Mouse (Mus musculus) hindbrain, embryonic 12.5 days (tissue): Measurements from ENCODE around the gene Tbl3. TPM values are rescaled to one million over a fixed set of nuclear protein-coding genes. Genes with fewer than 3 reads are reported as not detected.
"Not testable (repeated sequence)": the region's sequence is repeated elsewhere in the genome, so short reads cannot be mapped to it uniquely, and the experiment has no call there.

Source experiments
- ATAC-seq: fragments of 200-750 bp; cut with Nextera tagmentation; 2 replicates; pipeline ENCODE4 v1.8.0; 2017; ENCODE audit warnings: moderate TSS enrichment; ENCODE audit not compliant: low FRiP score
- H3K27ac ChIP-seq: fragments of 300-500 bp; sonication (generic); 2 replicates; pipeline ENCODE4 v1.5.1; 2016; ENCODE audit warnings: mild to moderate bottlenecking
- H3K27me3 ChIP-seq: fragments of 300-500 bp; sonication (generic); 2 replicates; pipeline ENCODE4 v1.6.1; 2016; ENCODE audit warnings: mild to moderate bottlenecking
- H3K36me3 ChIP-seq: fragments of 300-500 bp; sonication (generic); 2 replicates; pipeline ENCODE4 v1.6.1; 2016; ENCODE audit warnings: mild to moderate bottlenecking
- H3K4me1 ChIP-seq: fragments of 300-500 bp; sonication (generic); 2 replicates; pipeline ENCODE4 v1.6.1; 2016
- H3K4me2 ChIP-seq: fragments of 300-500 bp; sonication (generic); replicated peaks from 2 replicates; pipeline ENCODE4 v1.6.1; 2016; ENCODE audit warnings: mild to moderate bottlenecking
- H3K4me3 ChIP-seq: fragments of 300-500 bp; sonication (generic); 2 replicates; pipeline ENCODE4 v1.5.1; 2016; ENCODE audit warnings: mild to moderate bottlenecking
- H3K9ac ChIP-seq: fragments of 300-500 bp; sonication (generic); 2 replicates; pipeline ENCODE4 v1.6.1; 2016; ENCODE audit warnings: mild to moderate bottlenecking, moderate library complexity
- H3K9me3 ChIP-seq: fragments of 300-500 bp; sonication (generic); replicated peaks from 2 replicates; pipeline ENCODE4 v1.6.1; 2016; ENCODE audit warnings: mild to moderate bottlenecking
- WGBS: fragments of 180-500 bp; shearing (Covaris S2); methylation state at CpG from one replicate; pipeline ENCODE4 v1.1.7; 2016; 5-methylcytosine and 5-hydroxymethylcytosine counted together
- polyA plus RNA-seq: library from polyadenylated mRNA; unstranded; fragments of >200 nt; fragmentation: Nextera tagmentation; extraction: Ambion mirVana; gene quantifications from 2 replicates; pipeline ENCODE4 v1.2.1, GENCODE M21; 2016

Gene Tbl3
- polyA plus RNA-seq, 1 experiment from 2014 or later = 76.9 TPM

DNA sequence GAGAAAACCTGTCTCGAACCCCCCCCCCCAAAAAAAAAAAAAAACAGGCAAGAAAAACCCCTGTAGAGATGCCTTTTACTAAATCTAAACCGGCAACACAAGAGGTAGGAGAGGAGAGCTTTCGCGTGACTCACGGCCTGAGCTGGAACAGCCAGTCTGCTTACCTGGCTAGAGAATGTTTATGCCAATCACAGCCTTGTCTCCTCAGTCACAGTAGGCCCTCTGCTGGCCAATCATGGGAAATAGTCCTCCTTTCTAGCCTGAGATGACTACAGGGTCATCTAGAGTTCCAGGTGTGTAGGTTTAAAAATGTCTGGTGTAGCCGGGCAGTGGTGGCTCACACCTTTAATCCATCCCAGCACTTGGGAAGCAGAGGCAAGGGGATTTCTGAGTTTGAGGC lies 40.0 kb downstream of the Tbl3 start:
- Histone ChIP-seq H3K27ac (no peak overlapping the region), H3K9me3 (no peaks in the 10 kb centered on the region), H3K9ac (no peak overlapping the region), H3K27me3 (no peaks in the 10 kb centered on the region), H3K4me3 (no peak overlapping the region), H3K4me2 (no peak overlapping the region), H3K4me1 (peaks cover 29% of the 10 kb centered on the region), H3K36me3 (no peaks in the 10 kb centered on the region)
- no peak for ATAC-seq
- 33% methylated on average over 6 of the region's 6 CpGs for WGBS

DNA sequence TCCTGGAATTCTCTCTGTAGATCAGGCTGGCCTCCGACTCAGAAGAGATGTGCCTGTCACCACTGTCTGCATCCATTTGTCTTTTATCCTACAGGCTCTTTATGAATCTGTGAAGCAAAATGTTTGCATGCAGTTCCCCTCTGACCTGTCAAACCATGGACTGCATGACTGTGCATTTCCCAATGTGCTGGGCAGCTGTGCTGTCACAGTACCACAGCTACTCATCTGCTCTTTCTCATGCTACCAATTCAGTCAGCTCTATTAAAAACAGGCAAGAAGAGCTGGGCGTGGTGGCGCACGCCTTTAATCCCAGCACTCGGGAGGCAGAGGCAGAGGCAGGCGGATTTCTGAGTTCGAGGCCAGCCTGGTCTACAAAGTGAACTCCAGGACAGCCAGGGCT lies 40.4 kb downstream of the Tbl3 start:
- not testable (repeated sequence) for H3K36me3 ChIP-seq, H3K27me3 ChIP-seq, ATAC-seq, H3K9ac ChIP-seq, H3K4me2 ChIP-seq, H3K27ac ChIP-seq, H3K4me3 ChIP-seq, H3K9me3 ChIP-seq
- WGBS = 70% methylated on average over 7 of the region's 7 CpGs
- H3K4me1 ChIP-seq = peaks cover 25% of the 10 kb centered on the region

DNA sequence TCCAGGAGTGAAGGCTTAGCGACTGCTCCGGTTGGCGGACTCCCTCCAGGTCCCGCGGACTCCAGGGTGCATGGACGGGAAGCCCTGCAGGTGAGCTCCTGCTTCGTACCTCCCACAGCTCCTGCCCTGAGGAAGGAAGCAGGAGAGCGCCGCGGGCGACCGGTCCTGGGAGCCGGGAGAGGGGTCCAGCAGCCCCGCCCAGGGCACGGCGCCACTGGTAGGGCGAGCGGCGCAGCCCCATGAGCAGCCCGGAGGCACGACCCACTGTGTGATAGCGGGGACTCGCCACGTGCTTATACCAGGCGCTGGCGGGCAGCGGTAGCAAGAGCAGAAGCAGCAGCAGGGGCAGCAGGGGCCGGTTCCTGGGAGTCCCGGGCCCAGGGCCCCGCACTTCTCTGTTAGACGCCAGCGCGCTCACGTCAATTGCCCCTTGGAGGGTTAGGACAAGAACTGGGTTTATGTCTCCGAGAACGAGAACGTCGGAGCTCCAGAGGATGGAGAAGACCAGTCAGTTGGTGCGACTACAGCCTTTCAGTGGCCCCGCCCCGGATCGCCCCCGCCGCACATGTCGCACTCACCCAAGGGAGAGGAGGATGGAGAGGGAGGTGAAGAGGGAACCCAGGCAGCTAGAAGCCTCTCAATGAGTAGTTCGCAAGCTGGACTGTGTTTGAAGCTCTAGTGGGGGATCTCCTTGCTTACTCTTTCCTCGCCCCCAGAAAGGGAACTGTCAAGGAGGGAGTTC lies 49.3 kb downstream of the Tbl3 start, which contains the start of gene Npw:
Gene Npw, minus strand, starts transcription at position 441 of the 742 bp plus-strand sequence.
- Histone ChIP-seq H3K36me3 (no peaks in the 10 kb centered on the region), H3K4me1 (peaks cover 9% of the 10 kb centered on the region), H3K9ac (peak within 1 kb of the TSS; percentile 53), H3K9me3 (no peaks in the 10 kb centered on the region), H3K27me3 (peaks cover 58% of the 10 kb centered on the region), H3K4me2 (peak within 1 kb of the TSS; percentile 67), H3K27ac (no peak within 1 kb of the TSS), H3K4me3 (peak within 1 kb of the TSS; percentile 37)
- ATAC-seq = no peak
- WGBS = 2% methylated on average over 47 of the region's 47 CpGs

DNA sequence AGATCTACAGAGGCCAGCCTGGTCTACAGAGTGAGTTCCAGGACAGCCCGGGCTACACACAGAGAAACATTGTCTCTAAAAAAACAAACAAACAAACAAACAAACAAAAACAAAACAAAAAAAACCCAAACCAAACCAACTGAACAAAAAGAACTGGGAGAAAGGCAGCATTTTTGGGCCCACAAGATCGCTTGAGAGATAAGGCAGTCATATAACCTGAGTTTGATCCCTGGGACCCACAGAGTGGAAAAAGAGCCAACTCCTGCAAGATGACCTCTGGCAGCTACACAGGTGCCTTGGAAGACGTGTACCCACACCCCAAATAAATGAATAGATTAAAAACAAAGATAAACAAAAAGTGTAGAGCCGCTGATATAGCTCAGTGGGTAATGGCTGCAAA lies 52.5 kb downstream of the Tbl3 start:
- ATAC-seq = no peak
- 77% methylated on average over 4 of the region's 4 CpGs for WGBS
- H3K27ac ChIP-seq = no peak overlapping the region
- no peak overlapping the region for H3K9ac ChIP-seq
- no peak overlapping the region for H3K4me2 ChIP-seq
- H3K9me3 ChIP-seq = no peaks in the 10 kb centered on the region
- H3K4me1 ChIP-seq = peaks cover 15% of the 10 kb centered on the region
- H3K36me3 ChIP-seq = no peaks in the 10 kb centered on the region
- H3K27me3 ChIP-seq = peaks cover 63% of the 10 kb centered on the region
- H3K4me3 ChIP-seq = no peak overlapping the region

DNA sequence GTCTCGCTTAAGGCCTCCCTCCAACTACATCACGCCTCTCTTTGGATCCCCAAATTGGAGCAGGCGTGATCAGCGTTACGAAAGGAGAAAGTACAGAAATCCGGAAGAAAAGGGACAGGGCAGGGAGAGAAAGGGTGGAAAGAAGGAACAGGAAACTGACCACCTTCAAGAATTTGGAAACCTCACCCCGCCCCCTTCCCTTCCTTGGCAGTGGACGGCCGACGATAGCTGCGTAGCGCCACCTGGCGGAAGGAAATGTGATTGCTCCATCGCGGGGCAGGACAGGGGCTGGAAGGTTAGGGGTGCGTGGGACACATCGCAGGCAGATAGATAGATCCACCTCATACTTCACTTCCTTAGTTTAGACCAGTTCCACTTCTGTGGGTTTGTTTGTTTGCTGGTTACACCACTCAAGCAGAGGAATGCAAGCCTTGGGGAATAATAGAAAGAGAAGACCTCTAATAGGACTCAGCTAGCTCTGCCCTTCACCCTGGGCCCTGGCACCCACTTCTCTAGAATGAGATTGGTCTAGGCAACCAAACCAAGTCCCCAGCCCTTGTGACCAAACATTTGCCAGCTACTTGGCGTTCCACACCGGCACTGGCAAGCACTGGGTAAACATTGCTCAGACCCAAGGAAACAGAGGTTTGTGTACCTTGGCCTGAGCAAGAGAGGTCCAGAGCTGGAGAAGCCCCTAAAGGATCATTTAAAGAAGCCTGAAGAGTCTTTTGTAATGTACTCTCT lies 53.3 kb downstream of the Tbl3 start:
- peak overlapping the region; percentile 14; the same call in 1 of the 2 replicates for H3K4me3 ChIP-seq
- peak overlapping the region; percentile 46 for H3K4me2 ChIP-seq
- 6% methylated on average over 16 of the region's 19 CpGs for WGBS
- peaks cover 23% of the 10 kb centered on the region for H3K4me1 ChIP-seq
- ATAC-seq = no peak
- no peaks in the 10 kb centered on the region for H3K9me3 ChIP-seq
- no peak overlapping the region for H3K9ac ChIP-seq
- H3K27ac ChIP-seq = no peak overlapping the region
- H3K36me3 ChIP-seq = no peaks in the 10 kb centered on the region
- peaks cover 63% of the 10 kb centered on the region for H3K27me3 ChIP-seq

DNA sequence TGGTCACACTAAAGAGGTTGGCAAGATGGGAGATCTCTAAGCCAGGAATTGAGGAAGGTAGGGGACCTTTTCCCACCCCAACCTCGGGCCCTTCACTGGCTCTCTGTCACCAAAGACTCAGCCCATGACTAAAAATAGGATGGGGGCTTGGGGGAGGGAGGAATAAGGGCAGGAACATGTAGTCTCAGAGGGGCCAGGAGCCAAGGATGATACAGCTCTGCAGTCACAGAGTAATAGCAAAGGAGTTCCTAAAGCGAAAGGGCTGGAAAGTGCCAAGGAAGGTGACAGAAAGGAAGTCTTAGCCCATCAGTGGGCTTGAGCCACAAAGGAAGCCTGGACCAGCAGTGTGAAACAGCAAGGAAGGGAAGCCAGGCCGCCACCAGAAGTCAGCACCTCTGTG lies 55.6 kb downstream of the Tbl3 start:
- H3K27me3 ChIP-seq = peaks cover 54% of the 10 kb centered on the region
- no peak overlapping the region for H3K27ac ChIP-seq
- no peaks in the 10 kb centered on the region for H3K36me3 ChIP-seq
- peaks cover 14% of the 10 kb centered on the region for H3K4me1 ChIP-seq
- WGBS = 71% methylated on average over 3 of the region's 3 CpGs
- no peaks in the 10 kb centered on the region for H3K9me3 ChIP-seq
- no peak overlapping the region for H3K4me2 ChIP-seq
- no peak overlapping the region for H3K9ac ChIP-seq
- no peak for ATAC-seq
- no peak overlapping the region for H3K4me3 ChIP-seq

DNA sequence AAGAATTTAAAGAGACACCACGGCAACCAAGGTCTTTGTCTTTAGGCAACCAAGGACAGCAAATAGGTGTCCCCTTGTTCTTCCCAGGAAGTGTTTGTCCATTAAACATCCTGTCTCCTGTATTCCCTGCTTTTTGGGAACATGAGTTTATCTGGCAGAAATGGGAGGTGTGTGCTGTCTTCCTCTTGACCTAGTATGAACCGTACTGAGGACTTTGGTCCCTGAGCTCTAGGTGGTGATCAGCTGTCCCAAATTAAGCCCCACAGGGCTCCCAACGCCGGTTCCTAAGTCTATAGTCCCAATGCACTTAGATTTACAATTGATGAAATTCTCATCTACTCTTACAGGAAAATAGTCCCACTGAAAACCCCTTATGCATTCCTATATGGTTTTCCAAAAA lies 56.7 kb downstream of the Tbl3 start:
- 0 out of 2 replicates have a peak overlapping the region, but pooled peaks have one; percentile 97 for H3K4me2 ChIP-seq
- no peaks in the 10 kb centered on the region for H3K9me3 ChIP-seq
- no peak overlapping the region for H3K27ac ChIP-seq
- peaks cover 14% of the 10 kb centered on the region for H3K4me1 ChIP-seq
- 0 out of 2 replicates have a peak overlapping the region, but pooled peaks have one; percentile 66 for H3K4me3 ChIP-seq
- no peak for ATAC-seq
- peaks cover 44% of the 10 kb centered on the region for H3K27me3 ChIP-seq
- WGBS = 81% methylated on average over 4 of the region's 4 CpGs
- H3K36me3 ChIP-seq = no peaks in the 10 kb centered on the region
- H3K9ac ChIP-seq = no peak overlapping the region

DNA sequence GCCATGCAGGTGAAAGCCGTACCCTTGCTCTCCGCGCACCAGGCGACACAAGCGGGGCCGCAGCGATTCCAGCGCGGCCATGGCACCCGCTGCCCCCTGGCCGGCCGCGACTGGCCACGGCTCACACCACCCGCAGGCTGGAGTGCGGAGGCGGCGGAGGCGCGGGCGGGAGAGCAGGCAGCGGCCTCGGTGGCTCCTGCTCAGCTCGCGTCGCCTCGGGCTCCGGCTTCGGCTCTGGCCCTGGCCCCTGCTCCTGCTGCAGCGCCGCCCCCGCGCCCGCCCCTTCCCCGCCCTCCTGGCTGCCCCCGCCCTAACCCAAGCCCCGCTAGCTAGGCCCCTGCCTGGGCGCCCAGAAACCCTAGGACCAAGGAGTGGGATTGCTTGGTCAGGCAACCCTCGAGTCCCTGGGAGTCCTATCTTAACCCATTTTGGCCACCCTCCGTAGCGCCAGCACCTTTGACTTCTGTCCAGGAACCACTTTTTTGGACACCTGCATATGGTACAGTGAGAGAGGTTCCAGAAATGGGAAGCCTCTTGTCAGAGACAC lies 57.3 kb downstream of the Tbl3 start, which contains the start of gene Slc9a3r2:
Gene Slc9a3r2, minus strand, starts transcription at position 258 of the 547 bp plus-strand sequence.
- Histone ChIP-seq H3K9me3 (no peaks in the 10 kb centered on the region), H3K4me3 (peak within 1 kb of the TSS; percentile 66), H3K4me1 (peaks cover 15% of the 10 kb centered on the region), H3K9ac (peak within 1 kb of the TSS; percentile 84), H3K4me2 (peak within 1 kb of the TSS; percentile 97), H3K27me3 (peaks cover 44% of the 10 kb centered on the region), H3K36me3 (no peaks in the 10 kb centered on the region), H3K27ac (peak within 1 kb of the TSS; percentile 72)
- peak; percentile 58; the same call in 1 of the 2 replicates for ATAC-seq
- under 1% methylated on average over 37 of the region's 41 CpGs for WGBS

DNA sequence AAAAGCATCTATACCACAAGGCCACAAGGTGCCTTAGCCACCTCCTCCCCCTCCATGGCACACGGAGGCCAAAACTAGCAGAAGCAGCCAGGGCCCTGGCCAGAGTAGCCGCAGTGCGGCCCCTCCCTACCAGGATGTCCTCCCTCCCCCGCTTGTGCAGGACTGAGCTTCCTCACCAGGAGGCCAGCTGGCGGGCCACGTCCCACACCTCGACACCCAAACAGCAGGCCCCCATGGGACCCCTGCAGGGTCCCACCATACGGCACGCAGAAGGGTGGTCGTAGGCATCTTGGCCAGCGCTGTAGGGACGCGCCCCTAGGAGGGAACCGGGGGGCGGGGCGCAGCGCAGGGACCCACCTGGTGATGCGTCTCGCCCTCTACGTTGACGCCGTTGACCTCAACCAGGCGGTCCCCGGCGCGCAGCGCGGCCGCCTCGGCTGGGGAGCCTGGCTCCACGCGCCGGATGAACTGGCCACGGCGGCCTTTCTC lies 57.8 kb downstream of the Tbl3 start:
- Histone ChIP-seq H3K4me1 (peaks cover 21% of the 10 kb centered on the region), H3K27ac (peak overlapping the region; percentile 72), H3K9me3 (no peaks in the 10 kb centered on the region), H3K36me3 (no peaks in the 10 kb centered on the region), H3K4me3 (peak overlapping the region; percentile 66), H3K4me2 (peak overlapping the region; percentile 97), H3K9ac (peak overlapping the region; percentile 84), H3K27me3 (peaks cover 44% of the 10 kb centered on the region)
- WGBS = 1% methylated on average over 35 of the region's 35 CpGs
- ATAC-seq = peak; percentile 43; the same call in 1 of the 2 replicates

DNA sequence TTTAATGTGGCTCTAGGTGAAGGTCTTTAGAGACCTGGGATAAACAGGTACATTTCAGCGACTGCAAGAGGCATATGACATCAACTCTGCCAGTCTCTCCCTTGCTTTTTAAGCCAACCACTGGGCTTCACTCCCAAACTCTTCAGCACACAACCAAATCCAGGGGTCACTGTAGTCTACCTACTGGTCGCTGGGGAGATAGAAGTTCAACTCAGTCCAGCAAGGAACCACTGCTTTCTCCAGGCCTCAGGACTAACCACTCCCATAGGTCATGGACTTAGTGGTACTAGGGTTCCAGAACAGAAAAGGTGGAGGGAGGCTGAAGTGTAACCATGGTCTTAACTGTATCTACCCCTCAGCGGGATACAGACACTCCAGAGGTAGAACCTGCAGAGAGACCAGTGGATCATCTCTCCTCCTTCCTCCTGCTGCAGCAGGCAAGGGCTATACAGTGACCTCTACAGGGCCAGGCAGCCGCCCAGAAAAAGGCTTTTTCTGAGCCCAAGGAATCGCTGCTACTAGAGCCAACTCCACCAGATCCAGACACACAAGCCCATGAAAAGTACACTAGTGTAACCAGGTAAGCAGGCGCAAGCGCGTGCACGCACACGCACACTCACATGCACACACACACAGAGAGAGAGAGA lies 58.6 kb downstream of the Tbl3 start:
- peaks cover 28% of the 10 kb centered on the region for H3K4me1 ChIP-seq
- H3K4me3 ChIP-seq = peak overlapping the region; percentile 66
- no peaks in the 10 kb centered on the region for H3K36me3 ChIP-seq
- H3K27ac ChIP-seq = no peak overlapping the region
- WGBS = 76% methylated on average over 10 of the region's 10 CpGs
- H3K4me2 ChIP-seq = peak overlapping the region; percentile 97
- H3K9me3 ChIP-seq = no peaks in the 10 kb centered on the region
- peak overlapping the region; percentile 84; the same call in 1 of the 2 replicates for H3K9ac ChIP-seq
- no peak for ATAC-seq
- H3K27me3 ChIP-seq = peaks cover 44% of the 10 kb centered on the region
